Mouse (Mus musculus): ENCODE measurements around the gene Nrxn1.

- TF ChIP-seq POLR2A (IDR thresholded peaks at IDR 0.05; ENCODE audit: insufficient read length, low read depth) (no peak), E2F4 (IDR thresholded peaks at IDR 0.05; ENCODE audit: insufficient read depth) (no peak), MYOD1 (IDR thresholded peaks at IDR 0.05; ENCODE audit: control insufficient read depth in 1 of 3, insufficient read length in 2 of 3, low read depth in 2 of 3) (no peak), POLR2AphosphoS2 (IDR thresholded peaks at IDR 0.05; ENCODE audit: insufficient read length, low read depth) (no peak)
Observed at GRCm38 (mm10) chr17:90583826-90584534, 508.9 kb downstream of the Nrxn1 start.
